Mouse (Mus musculus) CH12.LX (cell line): ENCODE measurements at regions not wholly inside any gene's neighbourhood (a gene's known extent, or its start where the extent isn't known, plus 50 kb on each side); places are given as distances from the start of the nearest gene placed in this dataset.

Experiments used
- DNase-seq: peaks from one replicate; pipeline ENCODE4 v3.0.0-alpha.2; 2013; ENCODE audit errors: extremely low read depth
- H3K27ac ChIP-seq: 2 replicates; pipeline ENCODE4 v1.5.1; 2012; ENCODE audit warnings: low read depth, mild to moderate bottlenecking, control low read depth, moderate library complexity; ENCODE audit not compliant: insufficient read depth
- H3K27me3 ChIP-seq: replicated peaks from 2 replicates; pipeline ENCODE3; 2012; ENCODE audit warnings: inconsistent platforms
- H3K36me3 ChIP-seq, 2 experiments: replicated peaks in 1 of 2; 2 replicates each; pipeline versions ENCODE3 to v1.6.1; 2012; ENCODE audit warnings: inconsistent platforms in 1 of 2, low read length in 1 of 2, mild to moderate bottlenecking in 1 of 2, mixed read lengths in 1 of 2, moderate library complexity in 1 of 2; ENCODE audit not compliant: control insufficient read depth in 1 of 2, insufficient read depth in 1 of 2
- H3K4me1 ChIP-seq, 2 experiments: 2 replicates each; pipeline ENCODE4 v1.6.1; 2012; ENCODE audit warnings: inconsistent platforms in 1 of 2, moderate library complexity in 1 of 2; ENCODE audit not compliant: insufficient read depth in 2 of 2, control insufficient read depth in 1 of 2
- H3K4me2 ChIP-seq: 2 replicates; pipeline ENCODE4 v1.6.1; 2012; ENCODE audit warnings: low read depth, mild to moderate bottlenecking, control low read depth; ENCODE audit not compliant: poor library complexity, insufficient read depth, severe bottlenecking
- H3K4me3 ChIP-seq, 3 experiments: fragments of 150-350 bp in 1 of 3; sonication (generic) in 1 of 3; replicated peaks in 1 of 3; 2 replicates each; pipeline versions ENCODE3 to v1.5.1; 2011 to 2012; ENCODE audit warnings: low read depth in 2 of 3, low read length in 2 of 3, mild to moderate bottlenecking in 2 of 3, moderate library complexity in 2 of 3, control low read depth in 1 of 3, improper control_type of control experiment in 1 of 3, inconsistent platforms in 1 of 3, mixed read lengths in 1 of 3; ENCODE audit not compliant: poor library complexity in 1 of 3
- H3K79me2 ChIP-seq: replicated peaks from 2 replicates; pipeline ENCODE4 v1.6.1; 2012; ENCODE audit warnings: mild to moderate bottlenecking, moderate library complexity; ENCODE audit not compliant: control insufficient read depth, poor library complexity, insufficient read depth, severe bottlenecking; ENCODE audit errors: extremely low read depth
- H3K9ac ChIP-seq: 2 replicates; pipeline ENCODE4 v1.6.1; 2012; ENCODE audit warnings: low read depth, mild to moderate bottlenecking, control low read depth, moderate library complexity; ENCODE audit not compliant: insufficient read depth
- H3K9me3 ChIP-seq: replicated peaks from 2 replicates; pipeline ENCODE3; 2012; ENCODE audit warnings: low read length, inconsistent platforms, mixed read lengths
- BHLHE40 ChIP-seq: IDR thresholded peaks from 2 replicates; pipeline ENCODE4 v1.6.1; 2011; ENCODE audit warnings: mild to moderate bottlenecking, low read depth, low read length, improper control_type of control experiment
- CTCF ChIP-seq, 2 experiments: IDR thresholded peaks in 1 of 2; conservative IDR thresholded peaks in 1 of 2; 2 replicates each; pipeline ENCODE4 v1.5.1; 2011 to 2012; ENCODE audit warnings: low read depth in 2 of 2, low read length in 2 of 2, improper control_type of control experiment in 1 of 2, inconsistent platforms in 1 of 2, mild to moderate bottlenecking in 1 of 2, moderate library complexity in 1 of 2
- ELF1 ChIP-seq: IDR thresholded peaks from 2 replicates; pipeline ENCODE4 v1.6.1; 2014; ENCODE audit warnings: low read depth, mild to moderate bottlenecking, inconsistent platforms, low read length, improper control_type of control experiment
- GABPA ChIP-seq: IDR thresholded peaks from 2 replicates; pipeline ENCODE4 v1.6.1; 2012; ENCODE audit warnings: low read depth, low read length, improper control_type of control experiment, inconsistent platforms; ENCODE audit not compliant: insufficient replicate concordance
- HCFC1 ChIP-seq: IDR thresholded peaks from 2 replicates; pipeline ENCODE4 v1.6.1; 2012; ENCODE audit warnings: low read depth, mild to moderate bottlenecking, inconsistent platforms, low read length, improper control_type of control experiment
- IRF4 ChIP-seq: IDR thresholded peaks from 2 replicates; pipeline ENCODE4 v1.6.1; 2014; ENCODE audit warnings: low read depth, mild to moderate bottlenecking, inconsistent platforms, low read length, improper control_type of control experiment
- KAT2A ChIP-seq: IDR thresholded peaks from 2 replicates; pipeline ENCODE4 v1.6.1; 2012; ENCODE audit warnings: low read length, improper control_type of control experiment, inconsistent platforms; ENCODE audit not compliant: insufficient replicate concordance
- MAFK ChIP-seq: IDR thresholded peaks from 2 replicates; pipeline ENCODE4 v1.6.1; 2011; ENCODE audit warnings: low read length, improper control_type of control experiment; ENCODE audit not compliant: insufficient replicate concordance
- MAX ChIP-seq: IDR thresholded peaks from 2 replicates; pipeline ENCODE4 v1.6.1; 2011; ENCODE audit warnings: low read length, improper control_type of control experiment
- MXI1 ChIP-seq: IDR thresholded peaks from 2 replicates; pipeline ENCODE4 v1.6.1; 2011; ENCODE audit warnings: mild to moderate bottlenecking, low read depth, low read length, improper control_type of control experiment
- PAX5 ChIP-seq: IDR thresholded peaks from 2 replicates; pipeline ENCODE4 v1.6.1; 2012; ENCODE audit warnings: low read length, inconsistent platforms, mixed read lengths
- RAD21 ChIP-seq: IDR thresholded peaks from 2 replicates; pipeline ENCODE4 v1.6.1; 2011; ENCODE audit warnings: low read depth, mild to moderate bottlenecking, low read length, improper control_type of control experiment, moderate library complexity
- SMC3 ChIP-seq: IDR thresholded peaks from 2 replicates; pipeline ENCODE4 v1.6.1; 2011; ENCODE audit warnings: low read depth, low read length, improper control_type of control experiment
- TBP ChIP-seq: conservative IDR thresholded peaks from 2 replicates; pipeline ENCODE4 v1.6.1; 2011; ENCODE audit warnings: low read depth, low read length, improper control_type of control experiment
- TCF12 ChIP-seq: IDR thresholded peaks from 2 replicates; pipeline ENCODE4 v1.6.1; 2014; ENCODE audit warnings: low read depth, mild to moderate bottlenecking, inconsistent platforms, low read length, improper control_type of control experiment
- USF1 ChIP-seq: IDR thresholded peaks from 2 replicates; pipeline ENCODE4 v1.6.1; 2014; ENCODE audit warnings: low read depth, mild to moderate bottlenecking, inconsistent platforms, low read length, improper control_type of control experiment
- ZKSCAN1 ChIP-seq: IDR thresholded peaks from 2 replicates; pipeline ENCODE4 v1.6.1; 2012; ENCODE audit warnings: low read depth, inconsistent platforms, low read length, improper control_type of control experiment, borderline replicate concordance
- dilution Hi-C: fragments of 300-500 bp; cut with MboI; formaldehyde crosslinking; loops from 2 replicates; pipeline ENCODE4 v1.14.3; 2020; ENCODE audit warnings: low sequenced_read_pairs; ENCODE audit not compliant: extremely low pct_unique_long_range_greater_than_20kb, extremely low pct_ligation_motif_present
- in situ Hi-C: fragments of 300-500 bp; cut with MboI; formaldehyde crosslinking; loops from 3 replicates; pipeline ENCODE4 v1.14.3; 2019; ENCODE audit warnings: low sequenced_read_pairs, low pct_ligation_motif_present, low pct_unique_long_range_greater_than_20kb, mixed read lengths

GRCm38 (mm10) chr1:186218995-186219394, 101.9 kb upstream of the Lyplal1 start:
- H3K9me3 ChIP-seq, result peaks cover 40% of the 10 kb centered on the region
- no peaks in the 10 kb centered on the region for H3K36me3 ChIP-seq
- TF ChIP-seq PAX5 (no peak), SMC3 (no peak), HCFC1 (no peak), MAFK (no peak), TBP (no peak)
- TF ChIP-seq, all 38 proteins: peak for 0
- H3K79me2 ChIP-seq, result no peaks in the 10 kb centered on the region
- dilution Hi-C loops (no loop called here), in situ Hi-C loops (no loop called here)
- no peak overlapping the region for H3K4me3 ChIP-seq
- H3K27me3 ChIP-seq, result no peaks in the 10 kb centered on the region
- no peak for DNase-seq
- H3K4me2 ChIP-seq, result no peak overlapping the region
- H3K4me1 ChIP-seq, result no peaks in the 10 kb centered on the region
- no peak overlapping the region for H3K27ac ChIP-seq
- no peak overlapping the region for H3K9ac ChIP-seq

DNA sequence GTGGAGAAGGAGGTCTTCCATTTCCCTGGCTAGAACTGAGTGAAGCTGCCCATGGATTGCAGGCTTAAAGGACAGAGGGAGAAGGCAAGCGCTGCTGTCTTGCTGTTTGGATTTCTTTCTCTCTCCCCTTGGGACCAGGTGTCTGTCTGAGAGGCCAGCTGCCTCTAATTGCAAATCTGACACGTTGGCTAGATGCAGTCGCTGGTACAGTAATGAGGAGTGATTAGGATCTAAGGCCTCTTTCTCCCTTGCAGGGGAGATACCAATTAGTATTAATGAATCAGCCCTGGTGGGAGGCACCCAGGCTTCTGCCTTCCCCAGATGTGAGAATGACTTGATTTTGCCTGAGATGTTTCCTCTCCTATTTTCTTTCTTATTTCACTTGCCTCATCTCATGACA, 100.1 kb upstream of the Lyplal1 start:
- Histone ChIP-seq H3K36me3 (no peaks in the 10 kb centered on the region), H3K4me2 (no peak overlapping the region), H3K27ac (no peak overlapping the region), H3K4me1 (no peaks in the 10 kb centered on the region), H3K4me3 (no peak overlapping the region), H3K27me3 (no peaks in the 10 kb centered on the region), H3K9ac (no peak overlapping the region), H3K9me3 (peaks cover 44% of the 10 kb centered on the region), H3K79me2 (no peaks in the 10 kb centered on the region)
- dilution Hi-C loops (no loop called here), in situ Hi-C loops (no loop called here)
- TF ChIP-seq GABPA (no peak), RAD21 (no peak), BHLHE40 (no peak), SMC3 (no peak), CTCF (conservative IDR thresholded peaks at IDR 0.05 in 1 of 2, IDR thresholded peaks at IDR 0.05 in 1 of 2; ENCODE audit: low read depth in 2 of 2, low read length in 2 of 2) (no peak), KAT2A (no peak), MAFK (no peak), TCF12 (no peak), MXI1 (no peak), USF1 (no peak), ELF1 (no peak)
- DNase-seq, result no peak

GRCm38 (mm10) chr1:186204151-186204550, 87.0 kb upstream of the Lyplal1 start:
- Histone ChIP-seq H3K27me3 (no peaks in the 10 kb centered on the region), H3K9me3 (peaks cover 38% of the 10 kb centered on the region), H3K36me3 (no peaks in the 10 kb centered on the region), H3K27ac (no peak overlapping the region), H3K4me1 (no peaks in the 10 kb centered on the region), H3K9ac (no peak overlapping the region), H3K79me2 (no peaks in the 10 kb centered on the region), H3K4me2 (no peak overlapping the region), H3K4me3 (no peak overlapping the region)
- dilution Hi-C loops (no loop called here), in situ Hi-C loops (no loop called here)
- TF ChIP-seq MAX, result no peak
- no peak for TF ChIP-seq MXI1
- TF ChIP-seq IRF4, result no peak
- no peak for TF ChIP-seq ZKSCAN1
- DNase-seq, result no peak
